Mouse (Mus musculus) spleen, adult 2 months (tissue): ENCODE data around the gene Ywhaq.

Experiments used
- CTCF ChIP-seq: fragments of 200-500 bp; IDR thresholded peaks from 2 replicates; pipeline ENCODE4 v1.5.1; 2011; ENCODE audit warnings: mild to moderate bottlenecking, inconsistent platforms; ENCODE audit not compliant: insufficient read depth, insufficient read length, insufficient replicate concordance; ENCODE audit errors: extremely low read depth
- POLR2A ChIP-seq: fragments of 200-500 bp; IDR thresholded peaks from 2 replicates; pipeline ENCODE4 v1.6.1; 2011; ENCODE audit warnings: low read depth, low read length, inconsistent platforms

- TF ChIP-seq CTCF (no peak), POLR2A (no peak)
Observed at GRCm38 (mm10) chr12:21346972-21347371, 70.5 kb downstream of the Ywhaq start.
